Mouse (Mus musculus) hindbrain, postnatal 0 days (tissue): Measurements from ENCODE around the gene Usp25. TPM values are rescaled to one million over a fixed set of nuclear protein-coding genes. Genes with fewer than 3 reads are reported as not detected.

Source experiments
- ATAC-seq: fragments of 200-750 bp; cut with Nextera tagmentation; 2 replicates; pipeline ENCODE4 v1.8.0; 2017; ENCODE audit warnings: mild to moderate bottlenecking, moderate TSS enrichment, moderate library complexity
- DNase-seq: peaks from one replicate; pipeline ENCODE4 v3.0.0-alpha.2; 2015; ENCODE audit warnings: low spot score
- H3K27ac ChIP-seq: fragments of 300-500 bp; sonication (generic); 2 replicates; pipeline ENCODE4 v1.5.1; 2014; ENCODE audit warnings: mild to moderate bottlenecking
- H3K27me3 ChIP-seq: fragments of 300-500 bp; sonication (generic); 2 replicates; pipeline ENCODE4 v1.6.1; 2014; ENCODE audit warnings: low read length, mixed read lengths; ENCODE audit not compliant: insufficient read depth
- H3K36me3 ChIP-seq: fragments of 300-500 bp; sonication (generic); 2 replicates; pipeline ENCODE4 v1.6.1; 2014; ENCODE audit warnings: low read length, mixed read lengths; ENCODE audit not compliant: insufficient read depth
- H3K4me1 ChIP-seq: fragments of 300-500 bp; sonication (generic); 2 replicates; pipeline ENCODE4 v1.6.1; 2014; ENCODE audit warnings: antibody characterized with exemption, low read length, mixed read lengths; ENCODE audit not compliant: insufficient read depth
- H3K4me2 ChIP-seq: fragments of 300-500 bp; sonication (generic); 2 replicates; pipeline ENCODE4 v1.6.1; 2014; ENCODE audit warnings: low read depth, mild to moderate bottlenecking, low read length, moderate library complexity, mixed read lengths
- H3K4me3 ChIP-seq: fragments of 300-500 bp; sonication (generic); 2 replicates; pipeline ENCODE4 v1.5.1; 2014; ENCODE audit warnings: low read length
- H3K9ac ChIP-seq: fragments of 300-500 bp; sonication (generic); replicated peaks from 2 replicates; pipeline ENCODE4 v1.6.1; 2014; ENCODE audit warnings: mild to moderate bottlenecking, low read length, moderate library complexity, mixed read lengths
- H3K9me3 ChIP-seq: fragments of 300-500 bp; sonication (generic); 2 replicates; pipeline ENCODE4 v1.6.1; 2016; ENCODE audit warnings: low read length, mixed read lengths
- CTCF ChIP-seq: IDR thresholded peaks from 2 replicates; pipeline ENCODE4 v1.5.1; 2016; ENCODE audit warnings: antibody characterized with exemption, control low read depth, low read depth
- WGBS: fragments of 180-500 bp; shearing (Covaris S2); extraction: QIAGEN DNeasy Blood & Tissue Kit; methylation state at CpG from one replicate; pipeline ENCODE4 v1.1.7; 2014; 5-methylcytosine and 5-hydroxymethylcytosine counted together
- polyA plus RNA-seq: library from polyadenylated mRNA; unstranded; fragments of >200 nt; fragmentation: Nextera tagmentation; extraction: Ambion mirVana; gene quantifications from 2 replicates; pipeline ENCODE4 v1.2.1, GENCODE M21; 2015
- total RNA-seq: library from RNA; depleted of rRNA; stranded (reverse); fragments of >200 nt; gene quantifications from 2 replicates; pipeline ENCODE4 v1.2.3, GENCODE M21; 2014

Gene Usp25
- total and polyA plus RNA-seq, 2 experiments from 2014 or later, result 10.5 to 29.0 TPM

GRCm38 (mm10) chr16:77003900-77004299 is 9.6 kb upstream of the Usp25 start:
- H3K4me2 ChIP-seq, result no peak overlapping the region
- DNase-seq, result no peak
- no peaks in the 10 kb centered on the region for H3K9me3 ChIP-seq
- no peaks in the 10 kb centered on the region for H3K36me3 ChIP-seq
- TF ChIP-seq CTCF, result no peak
- no peaks in the 10 kb centered on the region for H3K27me3 ChIP-seq
- WGBS, result 80% methylated on average over 3 of the region's 3 CpGs
- H3K27ac ChIP-seq, result no peak overlapping the region
- H3K4me3 ChIP-seq, result no peak overlapping the region
- no peak for ATAC-seq
- no peak overlapping the region for H3K9ac ChIP-seq
- no peaks in the 10 kb centered on the region for H3K4me1 ChIP-seq

GRCm38 (mm10) chr16:77009173-77009572 is 4.3 kb upstream of the Usp25 start:
- H3K4me1 ChIP-seq, result no peaks in the 10 kb centered on the region
- no peaks in the 10 kb centered on the region for H3K9me3 ChIP-seq
- H3K27me3 ChIP-seq, result no peaks in the 10 kb centered on the region
- DNase-seq (no peak), ATAC-seq (no peak)
- no peak overlapping the region for H3K27ac ChIP-seq
- H3K4me2 ChIP-seq, result no peak overlapping the region
- H3K9ac ChIP-seq, result no peak overlapping the region
- H3K36me3 ChIP-seq, result no peaks in the 10 kb centered on the region
- 81% methylated on average over 5 of the region's 5 CpGs for WGBS
- H3K4me3 ChIP-seq, result no peak overlapping the region
- TF ChIP-seq CTCF, result no peak

- 2% methylated on average over 17 of the region's 17 CpGs for WGBS
- Histone ChIP-seq H3K4me1 (peaks cover 10% of the 10 kb centered on the region; the same call in 1 of the 2 replicates), H3K27me3 (no peaks in the 10 kb centered on the region)
These were observed 1.1 kb downstream of the Usp25 start for GRCm38 (mm10) chr16:77014321-77015211.

GRCm38 (mm10) chr16:77015380-77016346 is 2.2 kb downstream of the Usp25 start:
- Histone ChIP-seq H3K9me3 (no peaks in the 10 kb centered on the region), H3K27ac (no peak overlapping the region), H3K36me3 (no peaks in the 10 kb centered on the region), H3K4me3 (peak overlapping the region; percentile 88; the same call in 1 of the 2 replicates), H3K4me2 (peak overlapping the region; percentile 83), H3K27me3 (no peaks in the 10 kb centered on the region), H3K4me1 (peaks cover 10% of the 10 kb centered on the region; the same call in 1 of the 2 replicates), H3K9ac (no peak overlapping the region)
- DNase-seq (no peak), ATAC-seq (no peak)
- 61% methylated on average over 4 of the region's 4 CpGs for WGBS
- no peak for TF ChIP-seq CTCF

More at GRCm38 (mm10) chr16:77014321-77015211, 1.1 kb downstream of the Usp25 start:
- Histone ChIP-seq H3K27ac (peak overlapping the region; percentile 83; the same call in 1 of the 2 replicates), H3K9me3 (no peaks in the 10 kb centered on the region), H3K4me2 (peak overlapping the region; percentile 83), H3K9ac (peak overlapping the region; percentile 93), H3K4me3 (peak overlapping the region; percentile 88), H3K36me3 (no peaks in the 10 kb centered on the region)
- DNase-seq (no peak), ATAC-seq (no peak)
- TF ChIP-seq CTCF, result no peak

GRCm38 (mm10) chr16:77017931-77018330 is 4.4 kb downstream of the Usp25 start:
- H3K36me3 ChIP-seq, result no peaks in the 10 kb centered on the region
- H3K9ac ChIP-seq, result no peak overlapping the region
- ATAC-seq (no peak), DNase-seq (no peak)
- H3K9me3 ChIP-seq, result no peaks in the 10 kb centered on the region
- peaks cover 10% of the 10 kb centered on the region; the same call in 1 of the 2 replicates for H3K4me1 ChIP-seq
- TF ChIP-seq CTCF, result no peak
- WGBS, result 67% methylated on average over 7 of the region's 7 CpGs
- H3K27ac ChIP-seq, result no peak overlapping the region
- H3K4me3 ChIP-seq, result no peak overlapping the region
- H3K27me3 ChIP-seq, result no peaks in the 10 kb centered on the region
- H3K4me2 ChIP-seq, result no peak overlapping the region

GRCm38 (mm10) chr16:77020190-77020589 is 6.7 kb downstream of the Usp25 start:
- no peak overlapping the region for H3K27ac ChIP-seq
- 66% methylated on average over 3 of the region's 3 CpGs for WGBS
- ATAC-seq, result no peak

More at GRCm38 (mm10) chr16:77020190-77020589, 6.7 kb downstream of the Usp25 start:
- no peaks in the 10 kb centered on the region for H3K27me3 ChIP-seq
- H3K36me3 ChIP-seq, result peaks cover 5% of the 10 kb centered on the region; the same call in 1 of the 2 replicates
- no peaks in the 10 kb centered on the region for H3K9me3 ChIP-seq
- no peak overlapping the region for H3K9ac ChIP-seq
- H3K4me2 ChIP-seq, result no peak overlapping the region
- no peak for DNase-seq
- H3K4me3 ChIP-seq, result no peak overlapping the region
- no peak for TF ChIP-seq CTCF
- peaks cover under 1% of the 10 kb centered on the region; the same call in 1 of the 2 replicates for H3K4me1 ChIP-seq
